Mouse (Mus musculus) right cerebral cortex, postnatal 14 days (tissue): ENCODE data around the gene Dst.

Experiments used
- DNase-seq: peaks from one replicate; pipeline ENCODE4 v3.0.0; 2022

Dst gene

GRCm38 (mm10) chr1:33931791-33932190, 23.8 kb downstream of the Dst start:
- no peak for DNase-seq

- no peak for DNase-seq
These were observed 24.2 kb downstream of the Dst start for GRCm38 (mm10) chr1:33932196-33932595.

DNA sequence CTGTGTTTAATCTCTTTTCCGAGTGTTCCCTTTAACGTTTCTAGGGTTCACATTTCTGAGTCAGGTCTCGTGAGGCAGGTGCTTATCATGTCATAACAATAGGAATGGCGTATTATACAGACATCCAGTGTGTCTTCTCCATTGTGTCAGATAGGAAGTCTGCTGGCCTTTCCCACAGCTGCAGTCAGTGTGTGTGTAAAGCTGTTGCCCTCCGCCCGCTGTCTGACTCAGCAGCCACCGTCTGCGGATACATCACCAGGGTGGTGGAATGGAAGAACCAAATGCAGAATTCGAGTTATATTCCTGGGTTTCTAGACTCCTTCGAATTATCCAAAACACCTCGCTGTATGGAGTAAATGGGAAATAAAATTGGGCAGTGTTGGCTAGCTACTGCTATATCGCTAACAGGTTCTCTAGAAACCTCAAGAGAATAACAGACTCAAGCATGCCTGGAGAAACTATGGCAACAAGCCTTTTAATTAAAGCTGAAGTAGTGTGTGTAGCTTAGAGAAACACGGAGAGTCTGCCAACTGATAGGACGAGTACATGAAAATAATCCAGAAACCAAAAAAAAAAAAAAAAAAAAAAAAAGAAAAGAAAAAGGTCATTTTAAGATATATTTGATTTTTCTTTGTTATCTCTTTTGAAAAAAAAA, 24.9 kb downstream of the Dst start:
- no peak for DNase-seq

DNA sequence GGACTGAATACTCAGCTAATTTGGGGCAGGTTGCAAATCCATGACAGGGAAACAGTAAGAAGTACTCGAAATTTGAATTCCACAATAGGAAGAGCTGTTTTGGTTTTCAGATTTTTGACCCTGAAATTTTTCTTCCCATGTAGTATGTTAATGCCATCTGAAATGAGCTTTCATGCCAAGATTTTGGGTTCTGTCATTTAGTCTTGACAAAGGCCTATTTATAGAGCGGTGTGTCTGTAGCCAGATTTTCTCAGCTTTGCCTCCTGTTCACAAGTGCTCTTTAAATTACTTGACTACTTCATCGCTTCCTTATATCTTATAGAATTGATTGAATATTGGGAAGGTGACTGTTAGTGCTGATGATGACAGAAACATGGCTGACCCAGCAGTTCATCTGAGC, 27.9 kb downstream of the Dst start:
- DNase-seq = no peak

- no peak for DNase-seq
These were observed 31.8 kb downstream of the Dst start for GRCm38 (mm10) chr1:33939828-33940227.

DNA sequence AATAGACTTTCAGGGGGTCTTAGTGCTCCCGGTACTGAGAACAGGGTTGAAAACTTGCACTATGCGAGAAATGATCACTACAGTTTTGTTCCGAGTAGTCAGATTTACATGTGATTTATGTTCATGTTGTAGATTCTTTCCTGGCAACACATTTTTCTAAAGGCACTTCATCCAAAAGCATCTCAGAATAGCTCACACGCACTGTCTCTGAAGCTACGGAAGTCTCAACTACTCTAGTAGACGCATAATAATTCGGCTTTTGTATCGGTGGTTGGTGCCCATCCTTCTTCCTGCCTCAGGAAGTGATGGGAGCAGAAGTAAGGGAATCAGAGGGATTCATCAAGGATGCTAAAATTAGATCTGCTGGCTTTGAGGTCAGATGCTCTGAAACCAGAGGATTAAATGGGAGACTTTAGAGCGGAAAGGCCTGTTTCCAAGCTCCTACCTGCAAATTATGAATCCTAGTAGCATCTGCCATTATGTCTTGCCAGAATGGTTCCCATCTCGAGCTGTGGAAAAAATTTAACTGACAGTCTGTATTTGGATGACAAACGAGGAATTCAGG, 32.4 kb downstream of the Dst start:
- DNase-seq = no peak

- DNase-seq = no peak
These were observed 34.6 kb downstream of the Dst start for GRCm38 (mm10) chr1:33942638-33943037.

DNA sequence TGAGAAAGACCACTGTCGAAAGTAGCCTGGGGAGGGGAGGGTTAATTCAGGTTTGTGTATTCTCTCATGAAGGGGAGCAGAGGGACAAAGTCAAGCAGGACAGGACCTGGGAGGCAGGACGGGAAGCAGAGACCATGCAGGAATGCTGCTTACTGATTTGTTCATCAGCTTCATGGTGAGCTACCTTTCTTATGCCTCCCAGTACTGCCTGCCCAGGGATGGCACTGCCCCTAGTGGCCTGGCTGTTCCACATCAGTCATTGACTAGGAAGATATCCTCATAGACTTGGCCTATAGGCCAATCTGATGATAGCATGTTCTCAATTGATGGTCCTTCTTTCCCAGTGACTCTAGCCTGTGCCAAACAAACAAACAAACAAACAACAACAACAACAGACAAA, 35.9 kb downstream of the Dst start:
- no peak for DNase-seq

- DNase-seq = no peak
These were observed 37.1 kb downstream of the Dst start for GRCm38 (mm10) chr1:33944977-33945750.

GRCm38 (mm10) chr1:33945756-33946155, 37.7 kb downstream of the Dst start:
- no peak for DNase-seq

GRCm38 (mm10) chr1:33946601-33947395, 38.8 kb downstream of the Dst start:
- peak; percentile 60 for DNase-seq

- DNase-seq = no peak
These were observed 39.8 kb downstream of the Dst start for GRCm38 (mm10) chr1:33947838-33948237.

DNA sequence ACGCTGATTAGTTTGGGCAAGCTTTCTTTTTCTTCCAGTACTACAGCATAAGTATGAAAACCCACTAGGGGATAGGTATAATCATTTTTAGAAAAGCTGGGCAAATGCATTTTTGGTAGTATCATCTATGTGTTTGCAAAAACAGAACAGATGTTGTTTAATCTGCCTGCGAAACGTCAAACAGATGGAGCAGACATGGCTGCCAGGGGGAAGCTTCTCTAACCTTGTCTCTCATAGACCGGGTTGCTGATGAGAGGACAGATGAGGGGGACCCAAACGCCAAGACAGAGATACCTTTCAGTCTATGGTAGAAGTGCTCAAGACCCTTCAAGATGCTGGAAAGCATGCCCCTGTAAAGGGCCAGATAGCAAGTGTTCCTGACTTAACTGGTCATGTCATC, 40.5 kb downstream of the Dst start:
- DNase-seq = no peak

- DNase-seq = no peak
These were observed 47.6 kb downstream of the Dst start for GRCm38 (mm10) chr1:33955626-33956025.

DNA sequence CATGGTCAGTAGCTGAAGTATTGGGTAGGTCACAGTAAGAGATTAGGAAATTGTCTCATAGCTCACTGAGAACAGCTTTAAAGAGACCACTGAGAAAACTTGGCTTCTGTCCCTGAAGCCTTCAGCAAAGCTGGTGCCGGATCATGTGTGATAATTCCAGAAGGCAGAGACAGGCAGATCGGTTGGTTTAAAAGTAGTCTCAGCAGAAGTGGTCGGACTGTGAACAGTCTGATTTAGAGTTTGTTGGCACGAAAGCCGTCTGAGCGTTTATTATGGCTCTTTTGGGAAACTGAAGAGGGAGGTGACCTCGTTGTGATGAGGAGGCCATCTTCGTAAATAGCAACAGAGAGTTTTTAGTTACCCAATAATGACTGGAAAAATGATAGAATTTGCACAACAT, 52.4 kb downstream of the Dst start:
- no peak for DNase-seq

GRCm38 (mm10) chr1:33964643-33965042, 56.6 kb downstream of the Dst start:
- DNase-seq = no peak

- no peak for DNase-seq
These were observed 57.8 kb downstream of the Dst start for GRCm38 (mm10) chr1:33965824-33966223.

DNA sequence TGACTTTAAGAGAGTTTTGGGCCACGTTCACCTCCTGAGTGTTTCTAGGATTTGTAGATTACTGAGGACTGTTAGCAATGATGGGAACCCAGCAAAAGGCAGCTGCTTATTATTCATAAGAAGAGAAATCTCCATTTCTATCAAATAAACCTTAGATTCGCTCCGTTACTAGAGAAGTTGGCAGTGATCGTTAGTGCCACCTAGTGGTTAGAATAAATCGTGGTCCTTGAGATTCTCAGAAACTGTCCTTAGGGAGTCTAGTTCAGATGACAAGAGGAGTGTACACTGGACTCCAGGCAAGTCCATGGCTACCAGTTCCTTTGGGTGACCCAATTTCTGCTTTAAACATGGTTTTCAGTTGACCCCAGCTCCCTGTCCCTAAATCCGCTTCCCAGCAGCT, 58.3 kb downstream of the Dst start:
- DNase-seq = no peak

- DNase-seq = no peak
These were observed 59.2 kb downstream of the Dst start for GRCm38 (mm10) chr1:33967206-33967605.

- DNase-seq = no peak
These were observed 61.9 kb downstream of the Dst start for GRCm38 (mm10) chr1:33969910-33970309.

- no peak for DNase-seq
These were observed 66.4 kb downstream of the Dst start for GRCm38 (mm10) chr1:33974401-33974800.

GRCm38 (mm10) chr1:33975333-33975732, 67.3 kb downstream of the Dst start:
- DNase-seq = no peak

- DNase-seq = no peak
These were observed 69.8 kb downstream of the Dst start for GRCm38 (mm10) chr1:33977832-33978231.

GRCm38 (mm10) chr1:33980420-33980819, 72.4 kb downstream of the Dst start:
- DNase-seq = no peak
